Mouse (Mus musculus) megakaryocyte, embryonic 14.5 days (primary cell): ENCODE measurements around the gene Sco1.

Source experiments
- FLI1 ChIP-seq: IDR thresholded peaks from 2 replicates; pipeline ENCODE4 v1.6.1; 2012; ENCODE audit warnings: low read length, inconsistent platforms, mixed read lengths
- GATA1 ChIP-seq: IDR thresholded peaks from 3 replicates; pipeline ENCODE4 v1.6.1; 2012; ENCODE audit warnings: mixed read lengths, low read length, inconsistent platforms, borderline replicate concordance

GRCm38 (mm10) chr11:67098427-67098826 lies 46.0 kb downstream of the Sco1 start:
- TF ChIP-seq GATA1 (no peak), FLI1 (no peak)
